Mouse (Mus musculus) CH12.LX (cell line): ENCODE data around the gene Cxcl5.

ENCODE experiments used
- BHLHE40 ChIP-seq: IDR thresholded peaks from 2 replicates; pipeline ENCODE4 v1.6.1; 2011; ENCODE audit warnings: mild to moderate bottlenecking, low read depth, low read length, improper control_type of control experiment
- CTCF ChIP-seq, 2 experiments: IDR thresholded peaks in 1 of 2; conservative IDR thresholded peaks in 1 of 2; 2 replicates each; pipeline ENCODE4 v1.5.1; 2011 to 2012; ENCODE audit warnings: low read depth in 2 of 2, low read length in 2 of 2, improper control_type of control experiment in 1 of 2, inconsistent platforms in 1 of 2, mild to moderate bottlenecking in 1 of 2, moderate library complexity in 1 of 2
- EP300 ChIP-seq: IDR thresholded peaks from 2 replicates; pipeline ENCODE4 v1.6.1; 2011; ENCODE audit warnings: low read length, improper control_type of control experiment
- HCFC1 ChIP-seq: IDR thresholded peaks from 2 replicates; pipeline ENCODE4 v1.6.1; 2012; ENCODE audit warnings: low read depth, mild to moderate bottlenecking, inconsistent platforms, low read length, improper control_type of control experiment
- MEF2A ChIP-seq: IDR thresholded peaks from 2 replicates; pipeline ENCODE4 v1.6.1; 2014; ENCODE audit warnings: low read depth, mild to moderate bottlenecking, inconsistent platforms, low read length, improper control_type of control experiment, borderline replicate concordance
- MXI1 ChIP-seq: IDR thresholded peaks from 2 replicates; pipeline ENCODE4 v1.6.1; 2011; ENCODE audit warnings: mild to moderate bottlenecking, low read depth, low read length, improper control_type of control experiment
- NELFE ChIP-seq: IDR thresholded peaks from 2 replicates; pipeline ENCODE4 v1.6.1; 2011; ENCODE audit warnings: low read depth, low read length, improper control_type of control experiment
- POLR2A ChIP-seq: IDR thresholded peaks from 2 replicates; pipeline ENCODE4 v1.6.1; 2011; ENCODE audit warnings: low read depth, mild to moderate bottlenecking, improper control_type of control experiment, low read length
- SMC3 ChIP-seq: IDR thresholded peaks from 2 replicates; pipeline ENCODE4 v1.6.1; 2011; ENCODE audit warnings: low read depth, low read length, improper control_type of control experiment
- TBP ChIP-seq: conservative IDR thresholded peaks from 2 replicates; pipeline ENCODE4 v1.6.1; 2011; ENCODE audit warnings: low read depth, low read length, improper control_type of control experiment
- ZNF384 ChIP-seq: IDR thresholded peaks from 2 replicates; pipeline ENCODE4 v1.6.1; 2012; ENCODE audit warnings: low read depth, low read length, improper control_type of control experiment, inconsistent platforms

DNA sequence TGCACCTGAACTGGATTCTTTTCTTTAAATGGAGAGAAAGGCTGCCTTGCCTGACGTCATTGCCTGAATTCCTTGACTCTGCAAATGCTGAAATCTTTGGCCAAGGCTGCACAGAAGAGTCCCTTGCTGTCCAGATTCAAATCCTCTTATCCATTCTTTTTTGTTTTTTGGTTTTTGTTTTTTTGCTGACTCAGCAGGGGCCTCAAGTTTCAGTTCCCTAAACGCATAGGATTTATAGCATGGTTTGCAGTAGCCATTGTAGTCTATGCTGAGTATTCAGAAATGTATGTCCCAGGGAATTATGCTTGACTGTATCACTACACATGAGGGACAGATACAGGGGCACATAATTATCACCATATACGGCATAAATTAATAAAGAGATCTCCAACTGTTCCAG lies 12.2 kb downstream of the Cxcl5 start:
- no peak for TF ChIP-seq CTCF (conservative IDR thresholded peaks at IDR 0.05 in 1 of 2, IDR thresholded peaks at IDR 0.05 in 1 of 2; ENCODE audit: low read depth in 2 of 2, low read length in 2 of 2)
- no peak for TF ChIP-seq ZNF384
- no peak for TF ChIP-seq BHLHE40
- no peak for TF ChIP-seq SMC3
- no peak for TF ChIP-seq MXI1
- TF ChIP-seq MEF2A, result no peak
- TF ChIP-seq TBP, result no peak
- TF ChIP-seq HCFC1, result no peak
- TF ChIP-seq POLR2A, result no peak
- TF ChIP-seq NELFE, result no peak
- TF ChIP-seq EP300, result peak; percentile 53; the same call in 1 of the 2 replicates
